Mouse (Mus musculus) limb, embryonic 13.5 days (tissue): ENCODE data around the gene Mical2. TPM values are rescaled to one million over a fixed set of nuclear protein-coding genes. Genes with fewer than 3 reads are reported as not detected.

Source experiments
- ATAC-seq: fragments of 200-750 bp; cut with Nextera tagmentation; 2 replicates; pipeline ENCODE4 v1.8.0; 2017; ENCODE audit warnings: low read depth, moderate number of reproducible peaks, moderate TSS enrichment; ENCODE audit not compliant: low FRiP score
- H3K27ac ChIP-seq: fragments of 300-500 bp; sonication (generic); 2 replicates; pipeline ENCODE4 v1.5.1; 2015; ENCODE audit warnings: inconsistent platforms, mild to moderate bottlenecking, moderate library complexity
- H3K27me3 ChIP-seq: fragments of 300-500 bp; sonication (generic); 2 replicates; pipeline ENCODE4 v1.6.1; 2015; ENCODE audit warnings: mild to moderate bottlenecking, inconsistent platforms
- H3K36me3 ChIP-seq: fragments of 300-500 bp; sonication (generic); 2 replicates; pipeline ENCODE4 v1.6.1; 2015; ENCODE audit warnings: inconsistent platforms, mild to moderate bottlenecking, moderate library complexity
- H3K4me1 ChIP-seq: fragments of 300-500 bp; sonication (generic); 2 replicates; pipeline ENCODE4 v1.6.1; 2015; ENCODE audit warnings: inconsistent platforms
- H3K4me2 ChIP-seq: fragments of 300-500 bp; sonication (generic); replicated peaks from 2 replicates; pipeline ENCODE4 v1.6.1; 2015; ENCODE audit warnings: inconsistent platforms, mild to moderate bottlenecking, moderate library complexity
- H3K4me3 ChIP-seq: fragments of 300-500 bp; sonication (generic); 2 replicates; pipeline ENCODE4 v1.5.1; 2015; ENCODE audit warnings: moderate library complexity, mild to moderate bottlenecking, inconsistent platforms
- H3K9ac ChIP-seq: fragments of 300-500 bp; sonication (generic); 2 replicates; pipeline ENCODE4 v1.6.1; 2015; ENCODE audit warnings: mild to moderate bottlenecking, inconsistent platforms
- H3K9me3 ChIP-seq: fragments of 300-500 bp; sonication (generic); 2 replicates; pipeline ENCODE4 v1.6.1; 2016; ENCODE audit warnings: inconsistent platforms
- WGBS: fragments of 180-500 bp; shearing (Covaris S2); methylation state at CpG from one replicate; pipeline ENCODE4 v1.1.7; 2015; 5-methylcytosine and 5-hydroxymethylcytosine counted together
- polyA plus RNA-seq: library from polyadenylated mRNA; unstranded; fragments of >200 nt; fragmentation: Nextera tagmentation; extraction: Ambion mirVana; gene quantifications from 2 replicates; pipeline ENCODE4 v1.2.1, GENCODE M21; 2015

Gene Mical2
- polyA plus RNA-seq, 1 experiment from 2014 or later = 2.3 TPM

- Histone ChIP-seq H3K4me1 (peaks cover 16% of the 10 kb centered on the region), H3K9me3 (no peaks in the 10 kb centered on the region), H3K27ac (no peak overlapping the region), H3K36me3 (no peaks in the 10 kb centered on the region), H3K4me3 (no peak overlapping the region), H3K9ac (no peak overlapping the region), H3K27me3 (no peaks in the 10 kb centered on the region), H3K4me2 (no peak overlapping the region)
- 80% methylated on average over 3 of the region's 3 CpGs for WGBS
- ATAC-seq = no peak
Observed at GRCm38 (mm10) chr7:112215871-112216270, 9.8 kb upstream of the Mical2 start.

- Histone ChIP-seq H3K27ac (no peak overlapping the region), H3K4me3 (no peak overlapping the region), H3K9ac (no peak overlapping the region), H3K36me3 (no peaks in the 10 kb centered on the region), H3K4me2 (no peak overlapping the region), H3K27me3 (no peaks in the 10 kb centered on the region), H3K9me3 (no peaks in the 10 kb centered on the region), H3K4me1 (peaks cover 16% of the 10 kb centered on the region)
- no peak for ATAC-seq
- 59% methylated on average over 5 of the region's 5 CpGs for WGBS
Observed at GRCm38 (mm10) chr7:112216720-112217119, 8.9 kb upstream of the Mical2 start.

GRCm38 (mm10) chr7:112217208-112217607, 8.4 kb upstream of the Mical2 start:
- Histone ChIP-seq H3K27ac (no peak overlapping the region), H3K36me3 (no peaks in the 10 kb centered on the region), H3K4me1 (peaks cover 16% of the 10 kb centered on the region), H3K9me3 (no peaks in the 10 kb centered on the region), H3K9ac (no peak overlapping the region), H3K4me2 (no peak overlapping the region), H3K4me3 (no peak overlapping the region), H3K27me3 (no peaks in the 10 kb centered on the region)
- ATAC-seq = no peak
- 54% methylated on average over 6 of the region's 6 CpGs for WGBS

DNA sequence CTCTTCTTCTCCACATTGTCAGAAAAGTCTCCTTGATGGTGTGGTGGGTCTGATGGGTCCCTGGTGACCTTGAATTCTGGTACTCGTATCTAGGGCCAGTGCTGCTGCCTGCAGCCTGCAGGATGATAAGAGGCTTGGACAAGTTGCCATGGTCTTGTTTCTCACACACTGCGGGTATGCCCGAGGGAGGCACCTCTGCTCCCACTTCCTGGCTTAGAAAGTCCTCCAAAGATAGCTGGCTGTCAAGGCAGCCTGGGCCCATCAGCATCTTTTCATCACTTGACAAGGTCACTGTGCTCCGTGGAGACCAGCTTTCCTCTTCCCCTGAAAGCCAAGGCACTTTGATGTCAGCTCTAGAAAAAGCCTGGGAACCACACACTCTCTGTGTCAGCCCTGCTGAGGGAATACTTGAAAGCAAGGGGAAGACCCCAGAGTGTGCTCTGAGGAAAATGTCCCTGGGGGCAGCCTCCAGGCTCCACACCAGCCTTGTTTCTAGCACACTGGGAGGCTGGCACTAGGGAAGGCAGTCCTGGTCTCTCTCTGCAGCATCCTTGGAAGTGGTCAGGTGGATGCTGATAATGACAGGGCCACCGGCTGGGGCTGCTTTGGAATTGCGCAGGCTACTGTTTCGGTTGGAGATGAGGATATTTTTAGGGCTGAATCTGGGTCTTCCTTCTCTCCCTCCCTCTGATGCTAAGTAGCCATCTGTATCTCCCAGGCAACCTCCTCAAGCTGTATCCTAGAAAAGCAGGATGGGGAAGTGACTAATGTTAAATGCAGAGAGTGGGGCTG, 2.7 kb upstream of the Mical2 start:
- H3K27ac ChIP-seq = no peak overlapping the region
- H3K27me3 ChIP-seq = peaks cover 51% of the 10 kb centered on the region

DNA sequence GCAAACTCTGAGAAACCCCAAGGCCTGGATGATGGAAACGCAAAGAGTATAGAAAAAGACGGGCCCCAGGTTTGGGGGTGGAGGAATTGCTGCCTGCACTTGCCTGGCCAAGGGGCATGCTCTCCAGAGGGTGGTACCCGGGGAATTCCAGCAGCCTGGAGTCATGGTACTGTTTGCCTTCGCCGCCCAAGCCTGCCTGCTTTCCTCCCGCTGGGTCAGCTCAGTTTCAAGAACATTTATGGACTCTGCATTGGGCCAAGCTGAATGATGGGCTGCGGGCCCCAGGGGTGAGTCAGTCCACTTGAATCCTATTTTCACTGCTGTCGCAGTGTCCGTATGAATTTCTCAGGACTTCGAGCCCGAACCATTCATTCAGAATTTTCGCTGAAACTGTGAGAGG, 802 bp upstream of the Mical2 start:
- Histone ChIP-seq H3K4me2 (peak overlapping the region; percentile 99), H3K27me3 (peaks cover 58% of the 10 kb centered on the region), H3K4me1 (peaks cover 17% of the 10 kb centered on the region), H3K4me3 (no peak overlapping the region; the same call in 1 of the 2 replicates), H3K27ac (no peak overlapping the region), H3K9ac (no peak overlapping the region), H3K9me3 (no peaks in the 10 kb centered on the region), H3K36me3 (no peaks in the 10 kb centered on the region)
- WGBS = 71% methylated on average over 12 of the region's 12 CpGs
- no peak for ATAC-seq

More for the DNA sequence above, 2.7 kb upstream of the Mical2 start:
- 75% methylated on average over 7 of the region's 7 CpGs for WGBS
- Histone ChIP-seq H3K36me3 (no peaks in the 10 kb centered on the region), H3K4me1 (peaks cover 17% of the 10 kb centered on the region), H3K4me3 (no peak overlapping the region), H3K9ac (no peak overlapping the region), H3K9me3 (no peaks in the 10 kb centered on the region), H3K4me2 (no peak overlapping the region)
- no peak for ATAC-seq

- Histone ChIP-seq H3K9me3 (no peaks in the 10 kb centered on the region), H3K9ac (peak overlapping the region; percentile 54), H3K4me1 (peaks cover 17% of the 10 kb centered on the region), H3K27ac (no peak overlapping the region), H3K36me3 (no peaks in the 10 kb centered on the region), H3K4me3 (peak overlapping the region; percentile 52), H3K4me2 (peak overlapping the region; percentile 99), H3K27me3 (peaks cover 58% of the 10 kb centered on the region)
- 8% methylated on average over 24 of the region's 24 CpGs for WGBS
- peak; percentile 21 for ATAC-seq
Observed at GRCm38 (mm10) chr7:112226446-112227265, 1.0 kb downstream of the Mical2 start.

GRCm38 (mm10) chr7:112227266-112227562, 1.6 kb downstream of the Mical2 start:
- Histone ChIP-seq H3K4me2 (peak overlapping the region; percentile 99), H3K9me3 (no peaks in the 10 kb centered on the region), H3K4me3 (peak overlapping the region; percentile 52; the same call in 1 of the 2 replicates), H3K36me3 (no peaks in the 10 kb centered on the region), H3K9ac (no peak overlapping the region), H3K27me3 (peaks cover 58% of the 10 kb centered on the region), H3K4me1 (peaks cover 17% of the 10 kb centered on the region), H3K27ac (no peak overlapping the region)
- ATAC-seq = no peak
- 40% methylated on average over 6 of the region's 6 CpGs for WGBS

DNA sequence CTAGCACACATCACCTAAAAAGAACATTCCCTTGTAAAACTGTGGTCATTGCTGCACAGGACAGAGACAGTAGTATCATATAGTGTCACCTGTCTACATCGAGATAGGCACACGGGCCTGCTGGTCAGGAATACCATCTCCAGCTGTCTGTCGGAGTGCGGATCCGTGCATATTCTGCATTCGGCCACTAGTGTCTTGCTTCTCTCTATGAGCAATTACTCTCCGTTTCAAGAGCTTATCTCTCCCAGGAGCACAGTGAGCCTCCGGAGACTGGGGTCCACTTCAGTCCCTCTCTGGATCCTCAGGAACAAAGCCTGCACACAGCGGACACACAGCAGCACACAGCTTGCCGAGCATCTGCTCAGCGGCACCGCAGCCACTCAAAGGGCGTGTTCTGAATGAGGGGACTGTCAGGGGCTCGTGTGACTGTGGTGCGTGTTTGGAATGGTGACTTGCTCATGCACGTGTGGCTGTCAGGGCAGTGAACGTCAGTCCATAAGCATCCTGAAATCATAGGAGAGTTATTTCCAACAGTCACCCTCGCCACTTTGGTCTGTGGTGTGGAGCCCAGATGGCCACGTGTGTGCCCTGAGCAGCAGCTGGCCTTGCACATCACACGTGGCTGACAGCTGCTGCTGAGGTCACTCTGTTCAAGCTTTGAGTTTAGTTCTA, 3.3 kb downstream of the Mical2 start:
- H3K4me2 ChIP-seq = no peak overlapping the region
- peaks cover 44% of the 10 kb centered on the region for H3K27me3 ChIP-seq
- peaks cover 29% of the 10 kb centered on the region for H3K4me1 ChIP-seq
- 58% methylated on average over 20 of the region's 20 CpGs for WGBS
- peak; percentile 30; the same call in 1 of the 2 replicates for ATAC-seq
- H3K27ac ChIP-seq = no peak overlapping the region
- H3K9ac ChIP-seq = no peak overlapping the region
- H3K9me3 ChIP-seq = no peaks in the 10 kb centered on the region
- H3K36me3 ChIP-seq = no peaks in the 10 kb centered on the region
- no peak overlapping the region for H3K4me3 ChIP-seq

GRCm38 (mm10) chr7:112231731-112232130, 6.1 kb downstream of the Mical2 start:
- no peaks in the 10 kb centered on the region for H3K36me3 ChIP-seq
- H3K4me1 ChIP-seq = peaks cover 15% of the 10 kb centered on the region
- no peak overlapping the region for H3K4me2 ChIP-seq
- no peak overlapping the region for H3K27ac ChIP-seq
- H3K9ac ChIP-seq = no peak overlapping the region
- no peaks in the 10 kb centered on the region for H3K9me3 ChIP-seq
- ATAC-seq = no peak
- peaks cover 19% of the 10 kb centered on the region for H3K27me3 ChIP-seq
- no peak overlapping the region for H3K4me3 ChIP-seq
- 84% methylated on average over 7 of the region's 7 CpGs for WGBS

- 23% methylated on average over 7 of the region's 7 CpGs for WGBS
- Histone ChIP-seq H3K9me3 (no peaks in the 10 kb centered on the region), H3K9ac (no peak overlapping the region), H3K27ac (no peak overlapping the region), H3K4me2 (no peak overlapping the region), H3K36me3 (no peaks in the 10 kb centered on the region), H3K4me3 (no peak overlapping the region), H3K27me3 (peaks cover 5% of the 10 kb centered on the region; the same call in 1 of the 2 replicates), H3K4me1 (peaks cover 17% of the 10 kb centered on the region)
- no peak for ATAC-seq
Observed at GRCm38 (mm10) chr7:112233345-112234005, 7.8 kb downstream of the Mical2 start.

GRCm38 (mm10) chr7:112234410-112234809, 8.8 kb downstream of the Mical2 start:
- Histone ChIP-seq H3K4me3 (no peak overlapping the region), H3K4me2 (no peak overlapping the region), H3K4me1 (peaks cover 17% of the 10 kb centered on the region), H3K27me3 (no peaks in the 10 kb centered on the region), H3K36me3 (no peaks in the 10 kb centered on the region), H3K27ac (no peak overlapping the region), H3K9me3 (no peaks in the 10 kb centered on the region), H3K9ac (no peak overlapping the region)
- no peak for ATAC-seq
- 59% methylated on average over 4 of the region's 4 CpGs for WGBS
